Mouse (Mus musculus): ENCODE results near the gene Ubxn11. TPM values are rescaled to one million over a fixed set of nuclear protein-coding genes. Genes with fewer than 3 reads are reported as not detected.

Gene Ubxn11
- polyA plus RNA-seq (2017; shearing (Covaris generic)) = 35.9 TPM

GRCm38 (mm10) chr4:134101979-134102741 lies at the start of gene Ubxn11:
TSS of gene Ubxn11 (plus strand) at chr4:134102570.

GRCm38 (mm10) chr4:134053538-134053937 lies 48.8 kb upstream of the Ubxn11 start, which contains the start of gene Zfp683:
TSS of gene Zfp683 (plus strand) at chr4:134053838.

GRCm38 (mm10) chr4:134060135-134060865 lies 42.1 kb upstream of the Ubxn11 start, which contains the start of gene Crybg2:
TSS of gene Crybg2 (plus strand) at chr4:134060815.

GRCm38 (mm10) chr4:134094923-134095547 lies 7.3 kb upstream of the Ubxn11 start, which contains the start of gene Cd52:
TSS of gene Cd52 (minus strand) at chr4:134095082.

GRCm38 (mm10) chr4:134128221-134128982 lies 26.0 kb downstream of the Ubxn11 start, which contains the start of gene Sh3bgrl3:
TSS of gene Sh3bgrl3 (minus strand) at chr4:134128789.

Other genes starting within 250 kb of the Ubxn11 start
- 87.8 TPM for gene Rps6ka1, start 214.8 kb upstream of the Ubxn11 start, polyA plus RNA-seq (2017; shearing (Covaris generic))
- 231 TPM for gene Hmgn2, start 133.9 kb upstream of the Ubxn11 start, polyA plus RNA-seq (2017; shearing (Covaris generic))
- gene Dhdds, start 101.7 kb upstream of the Ubxn11 start, polyA plus RNA-seq (2017; shearing (Covaris generic)) = 23.7 TPM
- gene Lin28a, start 83.7 kb upstream of the Ubxn11 start, polyA plus RNA-seq (2017; shearing (Covaris generic)) = not detected
- gene Zfp683, start 48.7 kb upstream of the Ubxn11 start, polyA plus RNA-seq (2017; shearing (Covaris generic)) = 3.5 TPM
- 12.9 TPM for gene Crybg2, start 41.8 kb upstream of the Ubxn11 start, polyA plus RNA-seq (2017; shearing (Covaris generic))
- 2,277 TPM for gene Cd52, start 7.5 kb upstream of the Ubxn11 start, polyA plus RNA-seq (2017; shearing (Covaris generic))
- 1,134 TPM for gene Sh3bgrl3, start 26.2 kb downstream of the Ubxn11 start, polyA plus RNA-seq (2017; shearing (Covaris generic))
- gene Cep85, start 84.5 kb downstream of the Ubxn11 start, polyA plus RNA-seq (2017; shearing (Covaris generic)) = 63.6 TPM
- gene Gm7534, start 100.4 kb downstream of the Ubxn11 start, polyA plus RNA-seq (2017; shearing (Covaris generic)) = not detected
- gene Catsper4, start 124.8 kb downstream of the Ubxn11 start, polyA plus RNA-seq (2017; shearing (Covaris generic)) = not detected
- not detected for gene Cnksr1, start 135.8 kb downstream of the Ubxn11 start, polyA plus RNA-seq (2017; shearing (Covaris generic))
- 5.1 TPM for gene E130218I03Rik, start 141.1 kb downstream of the Ubxn11 start, polyA plus RNA-seq (2017; shearing (Covaris generic))
- gene Zfp593, start 143.0 kb downstream of the Ubxn11 start, polyA plus RNA-seq (2017; shearing (Covaris generic)) = 27.2 TPM
- gene Gm30191, start 144.4 kb downstream of the Ubxn11 start, polyA plus RNA-seq (2017; shearing (Covaris generic)) = not detected
- gene Grrp1, start 151.5 kb downstream of the Ubxn11 start, polyA plus RNA-seq (2017; shearing (Covaris generic)) = not detected
- 7.2 TPM for gene Pdik1l, start 185.3 kb downstream of the Ubxn11 start, polyA plus RNA-seq (2017; shearing (Covaris generic))
- not detected for gene Trim63, start 212.6 kb downstream of the Ubxn11 start, polyA plus RNA-seq (2017; shearing (Covaris generic))
- not detected for gene Slc30a2, start 240.6 kb downstream of the Ubxn11 start, polyA plus RNA-seq (2017; shearing (Covaris generic))

Data from effector memory CD4-positive, alpha-beta T cell, adult 7 months (primary cell).